Mouse (Mus musculus): ENCODE results near the gene Iqcf5. TPM values are rescaled to one million over a fixed set of nuclear protein-coding genes. Genes with fewer than 3 reads are reported as not detected.

Iqcf5 gene
- total RNA-seq, 2 experiments from 2014 or later: not detected

Other genes starting within 250 kb of the Iqcf5 start
- gene Poc1a, start 233.5 kb upstream of the Iqcf5 start, total RNA-seq (2015): 38.9 and 50.1 TPM in 2 replicates
- 33.2 and 43.8 TPM in 2 replicates for gene Poc1a, start 233.5 kb upstream of the Iqcf5 start, total RNA-seq (2017)
- gene Dusp7, start 145.9 kb upstream of the Iqcf5 start, total RNA-seq (2015): 31.6 and 41.9 TPM in 2 replicates
- gene Dusp7, start 145.9 kb upstream of the Iqcf5 start, total RNA-seq (2017): 10.8 and 15.0 TPM in 2 replicates
- 3,403 and 3,618 TPM in 2 replicates for gene Rpl29, start 85.1 kb upstream of the Iqcf5 start, total RNA-seq (2015)
- gene Rpl29, start 85.1 kb upstream of the Iqcf5 start, total RNA-seq (2017): 1,606 and 1,752 TPM in 2 replicates
- gene Acy1, start 76.3 kb upstream of the Iqcf5 start, total RNA-seq (2015): 13.7 TPM in 2 replicates
- 27.2 and 31.3 TPM in 2 replicates for gene Acy1, start 76.3 kb upstream of the Iqcf5 start, total RNA-seq (2017)
- 15.8 and 19.1 TPM in 2 replicates for gene Abhd14b, start 67.1 kb upstream of the Iqcf5 start, total RNA-seq (2015)
- 8.4 and 11.7 TPM in 2 replicates for gene Abhd14b, start 67.1 kb upstream of the Iqcf5 start, total RNA-seq (2017)
- 21.3 and 23.4 TPM in 2 replicates for gene Abhd14a, start 66.9 kb upstream of the Iqcf5 start, total RNA-seq (2015)
- gene Abhd14a, start 66.9 kb upstream of the Iqcf5 start, total RNA-seq (2017): 27.3 and 30.2 TPM in 2 replicates
- gene Pcbp4, start 61.3 kb upstream of the Iqcf5 start, total RNA-seq (2015): 0.91 and 1.7 TPM in 2 replicates
- gene Pcbp4, start 61.3 kb upstream of the Iqcf5 start, total RNA-seq (2017): 0.96 and 2.7 TPM in 2 replicates
- gene Gpr62, start 48.6 kb upstream of the Iqcf5 start, total RNA-seq (2015): not detected in 2 replicates
- gene Gpr62, start 48.6 kb upstream of the Iqcf5 start, total RNA-seq (2017): not detected in 2 replicates
- 18.9 and 21.3 TPM in 2 replicates for gene Rrp9, start 38.6 kb upstream of the Iqcf5 start, total RNA-seq (2015)
- 45.2 and 50.1 TPM in 2 replicates for gene Rrp9, start 38.6 kb upstream of the Iqcf5 start, total RNA-seq (2017)
- gene Parp3, start 37.6 kb upstream of the Iqcf5 start, total RNA-seq (2015): 5.9 and 7.0 TPM in 2 replicates
- 8.0 and 12.1 TPM in 2 replicates for gene Parp3, start 37.6 kb upstream of the Iqcf5 start, total RNA-seq (2017)
- gene Iqcf1, start 14.6 kb upstream of the Iqcf5 start, total RNA-seq (2015): not detected in 2 replicates
- not detected in 2 replicates for gene Iqcf1, start 14.6 kb upstream of the Iqcf5 start, total RNA-seq (2017)
- gene Iqcf3, start 47.1 kb downstream of the Iqcf5 start, total RNA-seq (2015): not detected in 2 replicates
- not detected in 2 replicates for gene Iqcf3, start 47.1 kb downstream of the Iqcf5 start, total RNA-seq (2017)
- not detected in 2 replicates for gene Iqcf4, start 56.4 kb downstream of the Iqcf5 start, total RNA-seq (2015)
- not detected in 2 replicates for gene Iqcf4, start 56.4 kb downstream of the Iqcf5 start, total RNA-seq (2017)
- gene Iqcf6, start 112.0 kb downstream of the Iqcf5 start, total RNA-seq (2015): not detected in 2 replicates
- not detected in 2 replicates for gene Iqcf6, start 112.0 kb downstream of the Iqcf5 start, total RNA-seq (2017)
- gene Grm2, start 141.5 kb downstream of the Iqcf5 start, total RNA-seq (2015): not detected in 2 replicates
- gene Grm2, start 141.5 kb downstream of the Iqcf5 start, total RNA-seq (2017): not detected in 2 replicates
- 12.1 and 14.8 TPM in 2 replicates for gene Tex264, start 171.4 kb downstream of the Iqcf5 start, total RNA-seq (2015)
- 19.6 and 21.9 TPM in 2 replicates for gene Tex264, start 171.4 kb downstream of the Iqcf5 start, total RNA-seq (2017)

All from megakaryocyte progenitor cell, adult 5-6 weeks (primary cell).